Mouse (Mus musculus) kidney, postnatal 36 days (tissue): Measurements from ENCODE around the gene Rps24.
"Not testable (repeated sequence)": the region's sequence is repeated elsewhere in the genome, so short reads cannot be mapped to it uniquely, and the experiment has no call there.

Experiments
- DNase-seq, 2 experiments: peaks; one replicate each; pipeline ENCODE4 v3.0.0; 2021 to 2022; ENCODE audit warnings: mixed read lengths in 2 of 2

Rps24 gene

GRCm38 (mm10) chr14:24486773-24487227 lies at the start of gene Rps24, which contains the start of gene Polr3a:
TSS of gene Rps24 (plus strand) at chr14:24487125.
TSS of gene Polr3a (minus strand) at chr14:24487058.
- DNase-seq, result peak; percentile 94 to 95

- DNase-seq, result not testable (repeated sequence)
Observed at GRCm38 (mm10) chr14:24443529-24443928, 43.4 kb upstream of the Rps24 start.

- no peak for DNase-seq
Observed at GRCm38 (mm10) chr14:24458191-24458590, 28.7 kb upstream of the Rps24 start.

- no peak for DNase-seq
Observed at GRCm38 (mm10) chr14:24468806-24469205, 18.1 kb upstream of the Rps24 start.

GRCm38 (mm10) chr14:24486241-24486767 lies 621 bp upstream of the Rps24 start:
- DNase-seq, result peak; percentile 54 to 55

GRCm38 (mm10) chr14:24489772-24490171 lies 2.8 kb downstream of the Rps24 start:
- not testable (repeated sequence) for DNase-seq

GRCm38 (mm10) chr14:24490468-24491265 lies 3.7 kb downstream of the Rps24 start:
- DNase-seq, result peak; percentile 98

- DNase-seq, result no peak
Observed at GRCm38 (mm10) chr14:24491266-24491981, 4.5 kb downstream of the Rps24 start.

GRCm38 (mm10) chr14:24493256-24493655 lies 6.3 kb downstream of the Rps24 start:
- no peak for DNase-seq

- no peak for DNase-seq
Observed at GRCm38 (mm10) chr14:24496507-24496906, 9.6 kb downstream of the Rps24 start.

- DNase-seq, result no peak
Observed at GRCm38 (mm10) chr14:24497443-24497842, 10.5 kb downstream of the Rps24 start.

GRCm38 (mm10) chr14:24498561-24499255 lies 11.8 kb downstream of the Rps24 start:
- DNase-seq, result no peak

GRCm38 (mm10) chr14:24499478-24499877 lies 12.6 kb downstream of the Rps24 start:
- no peak for DNase-seq

- DNase-seq, result peak; percentile 71 to 89
Observed at GRCm38 (mm10) chr14:24500091-24500844, 13.3 kb downstream of the Rps24 start.

- DNase-seq, result no peak
Observed at GRCm38 (mm10) chr14:24500845-24501186, 13.9 kb downstream of the Rps24 start.

GRCm38 (mm10) chr14:24501256-24501655 lies 14.3 kb downstream of the Rps24 start:
- no peak for DNase-seq

GRCm38 (mm10) chr14:24507452-24508069 lies 20.6 kb downstream of the Rps24 start:
- DNase-seq, result no peak

GRCm38 (mm10) chr14:24508070-24508773 lies 21.3 kb downstream of the Rps24 start:
- no peak for DNase-seq

- DNase-seq, result no peak
Observed at GRCm38 (mm10) chr14:24509557-24509956, 22.6 kb downstream of the Rps24 start.

GRCm38 (mm10) chr14:24510218-24510617 lies 23.3 kb downstream of the Rps24 start:
- DNase-seq, result no peak

GRCm38 (mm10) chr14:24510679-24511078 lies 23.8 kb downstream of the Rps24 start:
- DNase-seq, result no peak
